Mouse (Mus musculus) MEL (cell line): ENCODE results near the gene Chrd.

Experiments
- EP300 ChIP-seq, 2 experiments: IDR thresholded peaks; 2 replicates each; pipeline ENCODE4 v1.6.1; 2011; ENCODE audit warnings: improper control_type of control experiment in 2 of 2, low read length in 2 of 2, low read depth in 1 of 2, mild to moderate bottlenecking in 1 of 2
- KAT2A ChIP-seq: conservative IDR thresholded peaks from 2 replicates; pipeline ENCODE4 v1.6.1; 2012; ENCODE audit warnings: low read depth, low read length, improper control_type of control experiment, inconsistent platforms
- POLR2A ChIP-seq, 2 experiments: IDR thresholded peaks; 2 replicates each; pipeline ENCODE4 v1.6.1; 2011 to 2012; ENCODE audit warnings: low read length in 2 of 2, mild to moderate bottlenecking in 2 of 2, control low read depth in 1 of 2, improper control_type of control experiment in 1 of 2, low read depth in 1 of 2, moderate library complexity in 1 of 2; ENCODE audit not compliant: control insufficient read depth in 1 of 2, insufficient read depth in 1 of 2, poor library complexity in 1 of 2
- USF1 ChIP-seq: IDR thresholded peaks from 2 replicates; pipeline ENCODE4 v1.6.1; 2014; ENCODE audit warnings: low read depth, mild to moderate bottlenecking, inconsistent platforms, low read length, improper control_type of control experiment, moderate library complexity
- ZNF384 ChIP-seq: IDR thresholded peaks from 2 replicates; pipeline ENCODE4 v1.6.1; 2012; ENCODE audit warnings: low read depth, mild to moderate bottlenecking, inconsistent platforms, low read length, improper control_type of control experiment

- TF ChIP-seq POLR2A (IDR thresholded peaks at IDR 0.05; ENCODE audit: control insufficient read depth in 1 of 2, insufficient read depth in 1 of 2, low read depth in 1 of 2, low read length in 2 of 2, poor library complexity in 1 of 2) (no peak), EP300 (IDR thresholded peaks at IDR 0.05; ENCODE audit: low read depth in 1 of 2, low read length in 2 of 2) (no peak), USF1 (no peak), KAT2A (no peak), ZNF384 (no peak)
Measured at GRCm38 (mm10) chr16:20692241-20692965, 40.5 kb upstream of the Chrd start.
